Mouse (Mus musculus) gonadal fat pad, adult 2 months (tissue): Measurements from ENCODE around the gene Rnase10. TPM values are rescaled to one million over a fixed set of nuclear protein-coding genes. Genes with fewer than 3 reads are reported as not detected.
A peak's percentile ranks its signal among the peaks of the same experiment; 100 is the strongest.
"Not testable (repeated sequence)": the region's sequence is repeated elsewhere in the genome, so short reads cannot be mapped to it uniquely, and the experiment has no call there.

Experiments
- DNase-seq: peaks from one replicate; pipeline ENCODE4 v3.0.0-alpha.2; 2012; ENCODE audit warnings: low read depth
- polyA plus RNA-seq: library from polyadenylated mRNA; depleted of rRNA; stranded (reverse); fragments of >200 nt; gene quantifications from 2 replicates; pipeline ENCODE4 v1.2.3, GENCODE M21; 2012; rRNA removed

Rnase10 gene
- polyA plus RNA-seq: 894 and 1,367 TPM in 2 replicates

DNA sequence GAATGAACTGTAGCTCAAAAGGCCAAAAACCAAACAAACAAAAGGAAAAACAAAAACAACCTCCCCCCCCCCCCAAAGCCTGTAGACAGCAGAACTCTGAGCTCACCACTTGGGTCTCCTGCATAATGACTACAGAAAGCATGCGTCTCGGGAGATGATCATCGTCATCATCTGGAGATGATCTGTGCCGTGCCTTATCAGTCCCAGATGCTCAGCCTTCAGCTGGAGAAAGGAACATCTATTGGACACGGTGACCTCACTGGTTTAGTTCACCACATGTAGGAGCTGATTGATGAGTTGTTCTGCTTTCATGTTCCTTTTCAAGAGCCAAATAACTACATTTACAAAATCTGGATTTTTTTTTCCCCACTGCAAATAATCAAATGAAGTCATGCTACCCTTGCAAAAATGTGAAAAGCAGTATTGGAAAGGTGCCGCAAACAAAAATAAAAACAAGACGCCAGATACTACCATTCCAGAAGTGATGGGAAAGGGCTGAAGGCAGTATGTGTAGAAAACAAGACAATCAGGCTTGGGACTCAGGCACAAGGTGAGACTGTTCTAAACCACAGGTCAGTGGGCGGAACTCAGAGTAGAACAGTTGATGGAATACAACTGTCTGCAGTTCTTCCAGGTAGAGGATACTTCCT, at the start of gene Rnase10:
Gene Rnase10 (plus strand): TSS at position 600 of the 650 bp plus-strand sequence.
- DNase-seq: no peak

DNA sequence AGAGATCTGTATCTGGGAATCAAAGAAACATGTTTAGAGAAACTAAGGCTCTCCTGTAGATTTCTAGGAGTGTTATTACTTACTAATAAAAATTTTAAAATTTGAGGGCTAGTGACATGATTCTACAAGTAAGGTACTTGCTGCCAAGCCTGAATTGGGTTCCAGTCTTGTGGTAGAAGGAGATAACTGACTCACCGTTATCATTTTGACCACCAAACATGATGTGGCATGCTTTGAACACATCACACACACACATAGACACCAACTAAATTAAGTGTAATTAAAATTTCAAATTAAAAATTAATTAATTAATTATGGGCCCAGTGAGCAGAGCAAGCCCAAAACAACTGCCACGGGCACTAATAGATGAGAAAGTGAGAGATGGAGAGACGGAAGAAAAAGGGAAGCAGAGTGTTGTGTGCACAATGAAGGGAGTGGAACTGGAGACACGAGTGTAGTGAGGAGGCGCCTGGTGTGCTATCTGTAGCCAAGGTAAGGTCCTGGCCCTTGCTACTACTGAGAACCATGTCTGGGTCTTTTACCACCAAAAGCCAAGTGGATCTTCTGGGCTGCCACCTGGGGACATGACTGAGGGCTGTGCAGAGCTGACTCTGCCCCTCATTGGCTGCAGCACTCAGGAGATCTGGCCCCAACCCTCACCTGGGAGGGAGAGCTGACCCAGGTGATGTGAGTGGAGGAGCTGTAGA, 49.1 kb upstream of the Rnase10 start:
- DNase-seq: not testable (repeated sequence)

DNA sequence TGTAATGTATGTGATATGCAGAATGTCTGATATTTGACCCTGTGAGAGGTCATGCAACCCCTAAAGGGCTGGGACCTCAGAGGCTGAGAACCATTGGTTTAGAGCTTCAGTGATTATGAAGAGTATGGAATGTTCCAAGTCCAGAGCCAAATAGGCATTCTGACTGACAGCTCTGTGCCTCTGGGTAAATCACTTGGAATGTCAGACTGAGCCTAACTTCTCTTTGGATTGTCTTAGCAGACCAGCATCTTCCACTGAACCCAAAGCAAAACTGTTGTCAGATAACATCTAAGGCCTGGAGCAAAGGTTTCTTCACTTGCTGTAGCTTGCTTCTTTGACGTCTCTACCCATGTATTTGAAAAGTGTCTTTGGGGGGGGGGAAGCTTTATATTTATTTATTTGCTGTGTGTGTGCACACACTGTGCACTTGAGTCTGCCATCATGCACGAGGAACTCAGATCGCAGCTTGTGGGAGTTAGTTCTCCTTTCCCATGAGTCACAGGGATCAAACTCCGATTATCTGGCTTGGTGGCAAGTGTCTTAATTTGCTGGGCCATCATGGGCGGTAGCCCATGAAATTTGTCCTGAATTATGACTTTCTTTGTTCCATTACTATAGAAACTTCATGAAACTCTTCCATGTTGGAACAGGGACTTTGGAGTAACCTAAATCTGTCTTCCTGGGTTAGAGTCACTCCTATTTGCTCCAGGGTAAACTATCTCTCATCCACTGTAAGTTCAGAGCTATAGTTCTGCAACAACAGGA, 39.2 kb upstream of the Rnase10 start:
- DNase-seq: peak; percentile 90

DNA sequence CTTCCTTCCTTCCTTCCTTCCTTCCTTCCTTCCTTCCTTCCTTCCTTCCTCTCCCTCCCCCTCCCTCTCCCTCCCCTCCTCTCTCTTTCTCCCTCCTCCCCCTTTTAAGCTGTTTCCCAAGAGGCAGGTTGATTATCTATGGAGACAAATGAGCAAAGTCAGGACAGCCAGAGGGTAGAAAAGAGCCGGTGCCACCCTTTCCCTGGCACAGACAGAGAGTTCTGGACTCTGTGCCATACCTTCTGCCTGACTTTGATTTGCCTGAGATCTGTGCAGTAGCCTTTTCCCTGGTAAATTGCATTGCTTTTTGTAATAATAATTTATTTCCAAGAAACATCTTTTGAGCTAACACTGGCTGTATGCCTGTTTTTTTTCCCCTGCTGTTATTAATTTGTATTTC, 38.5 kb upstream of the Rnase10 start:
- no peak for DNase-seq

DNA sequence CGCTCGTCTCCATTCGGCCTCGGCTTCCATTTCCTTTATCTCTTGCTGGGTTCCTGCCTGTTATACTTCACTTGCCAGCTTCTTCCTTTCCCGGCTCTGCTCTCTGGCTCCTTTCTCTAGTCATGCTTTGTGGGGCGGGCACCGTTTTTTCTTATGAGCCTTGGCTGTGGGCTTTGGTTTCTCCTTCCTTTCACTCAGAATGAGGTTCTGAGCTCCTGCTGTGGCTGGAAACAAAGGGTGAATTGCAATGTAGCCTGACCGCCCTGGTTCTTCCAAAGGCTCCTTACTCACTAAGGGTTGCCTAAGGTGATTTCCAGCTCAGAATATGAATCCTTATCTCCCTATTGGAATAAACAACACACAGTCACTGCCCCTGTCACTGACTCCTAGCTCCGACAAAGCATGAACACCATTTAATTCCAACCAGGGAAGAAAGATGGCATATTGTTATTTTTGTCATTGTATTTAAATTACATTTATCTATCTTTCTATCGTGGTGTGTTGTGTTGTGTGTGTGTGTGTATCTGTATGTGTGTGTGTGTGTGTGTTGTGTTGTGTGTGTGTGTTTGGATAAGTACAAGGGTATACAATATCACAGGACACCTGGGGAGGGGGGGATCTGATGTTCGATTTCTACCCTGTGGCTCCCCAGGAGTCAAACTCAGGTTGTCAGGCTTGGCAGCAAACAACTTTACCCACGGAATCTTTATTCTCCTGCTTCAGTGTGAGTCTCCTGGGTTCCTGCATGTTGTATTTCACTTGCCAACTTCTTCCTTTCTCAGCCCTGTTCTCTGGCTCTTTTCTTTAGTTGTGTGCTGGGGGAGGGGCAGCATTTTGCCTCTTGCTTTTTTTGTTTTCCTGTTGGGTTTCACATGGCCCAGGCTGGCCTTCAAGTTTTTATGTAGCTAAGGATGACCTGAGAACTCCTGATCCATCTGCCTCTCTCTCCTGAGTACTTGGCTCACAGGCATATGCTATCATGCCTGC, 37.7 kb upstream of the Rnase10 start:
- no peak for DNase-seq

DNA sequence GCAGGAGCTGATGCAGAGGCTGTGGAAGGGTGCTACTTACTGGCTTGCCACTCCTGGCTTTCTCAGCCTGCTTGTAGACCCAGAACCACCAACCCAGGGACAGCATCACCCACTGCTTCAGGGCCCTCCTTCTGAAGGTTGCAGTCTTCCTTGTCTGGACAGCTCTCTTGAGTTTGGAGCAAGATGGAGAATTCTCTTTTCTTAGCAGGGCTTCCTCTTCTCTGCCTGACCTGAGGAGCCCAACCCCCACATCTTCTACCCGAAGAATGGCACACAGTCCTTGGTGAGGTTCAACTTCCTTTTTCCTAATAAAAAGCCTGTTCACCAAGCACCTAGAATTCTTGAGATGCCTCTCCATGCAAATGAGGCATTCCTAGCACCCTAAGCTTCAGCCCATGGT, 36.7 kb upstream of the Rnase10 start:
- no peak for DNase-seq

DNA sequence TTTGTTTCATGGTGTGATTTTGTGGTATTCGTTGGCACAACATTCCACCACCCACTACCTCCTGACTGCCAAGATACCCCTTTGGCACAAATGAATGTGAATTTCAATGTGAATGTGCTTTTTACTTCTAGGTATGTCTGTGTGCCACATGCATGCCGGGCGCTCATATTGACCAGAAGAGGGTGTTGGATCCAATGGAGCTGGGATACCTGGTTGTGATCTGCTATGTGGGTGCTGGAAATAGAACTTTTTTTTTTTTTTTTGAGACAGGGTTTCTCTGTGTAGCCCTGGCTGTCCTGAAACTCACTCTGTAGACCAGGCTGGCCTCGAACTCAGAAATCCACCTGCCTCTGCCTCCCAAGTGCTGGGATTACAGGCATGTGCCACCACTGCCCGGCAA, 34.5 kb upstream of the Rnase10 start:
- not testable (repeated sequence) for DNase-seq

DNA sequence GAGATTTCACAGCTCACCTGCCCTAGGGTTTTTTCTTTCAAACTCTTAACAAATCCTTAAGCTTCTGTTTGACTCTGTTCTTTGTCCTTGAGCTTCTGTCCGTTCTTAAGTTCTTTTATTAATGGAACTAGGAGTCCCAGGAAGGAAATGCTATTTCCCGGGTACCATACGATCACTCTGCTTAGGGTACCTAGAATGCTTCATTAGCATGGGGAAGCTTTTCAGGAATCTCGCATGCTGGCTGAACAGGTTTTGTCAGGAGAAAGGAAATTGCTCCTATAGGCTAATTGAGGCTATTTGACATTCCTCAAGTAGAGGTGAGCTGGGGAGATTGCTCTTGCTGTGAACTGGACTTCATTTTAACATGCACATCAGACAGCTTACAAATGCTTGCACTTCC, 33.9 kb upstream of the Rnase10 start:
- DNase-seq: no peak

DNA sequence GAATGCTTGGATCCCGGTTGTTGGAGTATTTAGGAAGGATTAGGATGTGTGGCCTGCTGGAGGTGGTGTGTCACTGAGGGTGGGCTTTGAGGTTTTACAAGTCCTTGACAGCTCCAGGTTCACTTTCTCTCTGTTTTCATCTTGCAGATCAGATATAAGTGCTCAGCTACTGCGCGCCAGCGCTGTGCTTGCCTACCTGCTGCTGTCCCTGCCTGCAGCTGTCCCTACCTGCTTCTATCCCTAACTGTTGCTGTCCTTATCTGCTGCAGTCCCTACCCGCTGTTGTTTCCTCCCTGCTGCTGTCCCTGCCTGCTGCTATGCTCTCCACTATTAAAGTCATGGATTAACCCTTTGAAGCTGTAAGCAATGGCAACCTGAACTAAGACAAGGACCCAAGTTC, 32.5 kb upstream of the Rnase10 start:
- no peak for DNase-seq

DNA sequence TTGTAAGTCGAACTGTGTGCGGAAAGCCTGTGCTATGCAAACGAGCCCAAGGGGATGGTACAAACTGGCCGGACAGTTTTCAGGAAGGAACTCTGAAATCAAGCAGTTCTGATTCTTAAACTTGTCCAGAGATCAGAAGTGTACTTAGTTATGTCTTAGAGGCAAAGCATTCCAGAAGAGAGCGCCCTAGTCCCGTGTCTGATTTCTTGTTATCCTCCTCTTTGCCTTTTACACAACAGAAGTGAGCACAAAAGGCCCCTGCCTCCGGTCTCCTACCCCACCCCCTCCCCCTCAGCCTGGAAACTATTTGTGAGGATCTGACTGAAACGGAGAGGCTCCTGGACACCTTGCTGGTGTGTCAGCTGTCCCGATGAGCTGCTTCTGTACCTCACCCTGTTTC, 30.9 kb upstream of the Rnase10 start:
- DNase-seq: no peak

DNA sequence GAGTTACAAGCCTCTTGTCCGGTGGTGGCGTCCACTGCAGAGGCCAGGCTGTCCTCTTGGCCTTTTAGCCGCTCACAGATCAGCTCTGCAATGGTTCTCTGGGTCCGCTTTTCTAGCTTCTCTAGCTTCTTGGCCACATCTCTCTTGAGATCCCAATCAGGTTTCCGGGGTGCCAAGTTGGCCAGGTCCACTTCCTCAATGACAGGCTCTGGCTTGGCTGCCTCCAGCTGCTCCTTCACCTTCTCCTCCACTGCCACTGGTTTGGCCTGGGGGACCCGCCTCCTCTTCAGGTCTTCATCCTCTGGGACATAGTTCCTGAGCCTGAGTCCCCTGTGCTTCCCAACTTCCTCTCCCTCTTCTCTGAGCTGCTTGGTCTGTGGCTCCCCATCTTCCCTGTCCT, 29.1 kb upstream of the Rnase10 start:
- not testable (repeated sequence) for DNase-seq

DNA sequence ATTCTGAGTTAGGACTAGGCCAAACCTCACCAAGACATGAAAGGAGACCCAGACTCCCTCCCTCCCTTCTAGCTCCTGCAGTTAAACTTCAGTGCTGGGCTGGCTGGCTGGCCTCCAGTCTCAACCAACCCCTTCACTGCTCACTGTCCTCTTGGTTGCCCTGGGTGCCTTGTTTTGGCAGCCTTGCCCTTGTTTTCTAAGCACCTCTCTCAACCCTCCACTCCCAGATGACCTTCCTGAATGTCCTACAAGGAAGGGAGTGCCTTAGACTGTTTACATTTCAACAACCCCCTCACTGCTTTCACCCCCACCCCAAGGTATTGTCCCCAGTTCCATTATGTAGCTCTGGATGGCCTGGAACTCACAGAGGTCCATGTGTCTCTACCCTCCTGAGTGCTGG, 27.9 kb upstream of the Rnase10 start:
- no peak for DNase-seq

DNA sequence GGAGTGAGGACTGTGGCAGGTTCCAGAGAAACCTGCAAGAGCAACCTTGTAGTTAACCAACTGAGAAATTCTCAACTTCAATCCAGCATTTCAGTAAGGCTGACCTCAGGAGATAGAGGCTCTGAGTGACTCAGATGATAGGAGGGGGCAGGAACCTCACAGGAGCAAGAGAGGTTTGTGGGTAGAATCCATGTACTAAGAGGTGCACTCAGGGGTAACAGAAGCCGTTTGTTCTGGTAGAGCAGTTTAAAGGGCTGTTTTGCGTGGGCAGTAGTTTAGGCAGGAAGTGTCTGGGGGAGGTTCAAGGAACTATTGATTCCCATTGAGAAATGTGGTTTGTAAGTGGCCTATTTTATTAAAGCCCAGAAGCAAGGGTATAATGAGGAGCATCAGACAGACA, 26.3 kb upstream of the Rnase10 start:
- DNase-seq: no peak

DNA sequence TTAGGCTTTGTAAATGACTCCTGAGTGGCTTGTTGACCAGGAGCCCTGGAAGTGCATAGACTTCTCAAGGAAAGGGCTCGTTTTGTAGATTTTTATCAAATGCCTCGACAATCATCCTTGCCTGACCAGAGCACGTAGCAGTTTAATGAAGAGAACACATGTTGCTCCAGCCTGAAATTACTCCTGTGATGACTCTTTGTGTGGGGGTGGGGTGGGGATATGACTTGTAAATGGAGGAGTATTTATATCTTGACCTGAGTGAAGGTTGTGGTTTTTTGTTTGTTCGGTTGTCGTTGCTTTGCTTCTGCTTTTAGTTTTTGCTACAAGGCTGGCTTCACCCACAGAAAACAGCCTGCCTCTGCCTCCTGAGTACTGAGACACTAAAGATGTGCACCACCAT, 25.7 kb upstream of the Rnase10 start:
- DNase-seq: no peak

DNA sequence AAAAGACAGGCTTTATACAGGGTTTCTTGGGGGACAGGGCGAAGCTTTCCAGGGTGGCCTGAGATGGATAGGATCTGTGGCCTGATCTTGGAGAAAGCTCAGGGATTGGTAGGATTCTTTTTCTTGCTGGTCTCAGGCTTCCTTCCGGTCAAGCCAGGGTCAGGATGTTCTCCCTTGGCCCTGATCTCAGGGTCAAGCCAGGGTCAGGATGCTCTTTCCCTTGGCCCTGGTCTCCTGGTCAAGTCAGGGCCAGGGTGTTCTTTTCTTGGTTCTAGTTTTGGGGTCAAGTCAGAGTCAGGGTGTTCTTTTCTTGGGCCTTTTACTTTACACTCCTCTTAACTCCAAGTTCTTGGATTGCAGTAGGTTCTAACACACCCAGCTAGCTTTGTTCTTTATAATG, 19.9 kb upstream of the Rnase10 start:
- DNase-seq: no peak

DNA sequence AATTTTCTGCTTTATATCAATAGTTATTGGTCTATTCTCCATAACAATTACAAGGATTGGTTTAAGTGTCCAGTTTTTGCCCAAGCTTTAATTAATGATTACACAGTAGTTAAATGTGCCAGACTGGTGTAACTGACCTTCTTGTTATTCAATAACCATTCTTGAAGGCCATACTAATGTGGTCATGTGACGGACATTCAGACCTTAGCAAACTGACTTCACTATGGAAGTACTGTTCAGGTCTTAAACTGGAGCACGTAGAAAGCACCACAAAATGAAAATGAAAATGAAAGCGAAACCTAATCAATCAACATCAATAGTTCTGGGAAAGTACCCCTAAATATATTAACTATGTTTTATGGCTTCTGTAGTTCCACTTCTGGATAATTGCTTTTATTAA, 16.5 kb upstream of the Rnase10 start:
- no peak for DNase-seq

DNA sequence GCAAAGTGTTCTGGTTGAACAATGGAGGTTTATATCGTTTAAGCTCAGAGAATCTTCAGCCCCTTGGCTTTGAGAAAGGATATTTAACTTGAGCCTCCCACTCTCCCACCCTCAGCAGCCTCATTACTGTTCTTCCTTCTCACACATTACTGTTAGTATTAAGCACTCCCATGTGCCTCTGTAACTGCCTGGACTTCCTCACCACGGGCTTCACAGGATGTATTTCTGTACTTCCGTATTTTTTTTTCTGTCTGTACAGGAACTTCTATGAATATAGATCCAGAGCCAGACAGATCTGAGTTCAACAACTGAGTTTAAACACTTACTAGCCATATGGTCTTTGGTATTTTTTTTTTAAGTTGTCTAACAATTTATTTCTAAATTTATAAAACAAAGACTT, 10.5 kb upstream of the Rnase10 start:
- no peak for DNase-seq

DNA sequence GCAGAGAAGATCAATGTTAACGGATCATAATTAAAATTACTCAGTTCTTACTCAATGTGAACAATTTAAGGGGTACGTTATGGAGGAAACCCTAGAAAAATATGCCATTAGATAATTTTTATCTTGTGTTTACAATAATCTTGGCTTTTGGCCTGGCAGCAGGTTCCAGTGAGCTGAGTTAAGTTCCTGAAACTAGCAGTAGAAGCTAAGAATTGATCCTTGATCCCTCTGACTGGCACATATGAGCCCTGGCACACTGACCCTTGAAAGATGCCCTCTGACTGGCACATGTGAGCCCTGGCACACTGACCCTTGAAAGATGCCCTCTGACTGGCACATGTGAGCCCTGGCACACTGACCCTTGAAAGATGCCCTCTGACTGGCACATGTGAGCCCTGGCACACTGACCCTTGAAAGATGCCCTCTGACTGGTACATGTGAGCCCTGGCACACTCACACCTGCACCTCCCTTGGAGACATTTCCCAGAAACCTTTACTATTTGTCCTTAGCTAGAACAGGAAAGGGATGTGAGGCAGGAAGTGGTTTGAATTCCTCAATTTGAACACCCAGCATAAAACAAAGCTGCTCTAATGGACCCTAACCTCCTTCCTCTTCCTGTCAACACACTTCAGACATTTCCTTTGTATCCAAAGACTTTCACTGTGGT, 9.4 kb upstream of the Rnase10 start:
- DNase-seq: no peak

DNA sequence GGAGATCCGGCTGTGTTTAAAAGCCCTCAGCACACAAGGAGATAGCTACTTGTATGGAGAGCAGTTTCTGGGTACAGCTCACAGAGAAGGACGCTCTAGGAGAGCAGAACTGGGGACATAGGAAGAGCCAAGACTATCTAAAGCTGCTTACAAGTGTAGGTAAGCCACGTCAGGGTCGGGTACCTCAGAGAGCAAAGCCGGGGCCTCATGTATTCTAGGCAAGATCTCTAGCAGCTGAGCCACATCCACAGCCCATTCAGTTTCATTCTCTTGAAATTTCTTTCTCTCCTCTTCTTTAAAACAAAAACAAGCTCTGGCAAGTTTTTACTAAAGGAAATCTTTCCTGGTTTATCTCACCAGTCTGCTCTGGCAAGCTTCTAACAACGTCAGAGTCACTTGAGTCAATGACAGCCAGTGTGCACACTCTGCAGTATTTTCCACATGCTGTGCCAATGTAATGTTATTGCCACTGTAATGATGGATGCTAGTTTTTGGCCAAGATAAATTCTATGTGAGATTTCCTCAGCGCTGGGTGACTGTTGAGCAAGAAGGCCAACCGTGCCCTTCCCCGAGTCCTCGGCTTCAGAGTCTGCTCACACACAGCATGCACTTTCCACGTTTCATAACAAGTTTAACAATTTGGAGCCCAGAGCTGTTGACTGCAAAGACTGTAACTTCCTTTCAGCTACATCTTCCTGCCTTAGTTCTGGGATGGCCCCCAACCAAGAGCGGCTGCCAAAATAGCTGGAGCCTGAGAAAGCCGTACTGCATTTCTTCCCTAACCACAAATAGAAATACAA, 563 bp downstream of the Rnase10 start:
- DNase-seq: peak; percentile 98

DNA sequence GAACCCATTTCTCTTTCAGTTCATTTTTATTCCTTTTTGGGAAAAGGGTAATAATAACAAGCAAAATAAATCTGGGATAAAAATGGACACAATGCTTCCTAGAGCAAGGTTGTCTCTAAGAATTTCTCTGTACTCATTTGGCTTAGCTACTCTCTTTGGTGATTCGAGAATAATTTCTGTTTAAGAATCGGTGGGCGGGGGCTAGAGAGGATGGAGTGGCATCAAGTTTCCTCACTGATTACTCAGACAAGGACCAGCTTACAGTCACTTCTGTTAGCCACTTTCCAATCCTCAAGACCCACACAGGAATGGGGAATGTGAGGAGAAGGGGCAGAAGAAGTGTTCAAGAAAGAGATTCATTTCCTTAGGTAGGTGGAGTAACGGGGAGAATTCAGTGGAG, 1.2 kb downstream of the Rnase10 start:
- DNase-seq: no peak
